ENCODE assay signal across 8 mouse cellular contexts in genomic region chr9:108067900-108068299, GRCm38 (mm10). TPM values are rescaled to one million over a fixed set of nuclear protein-coding genes. Genes with fewer than 3 reads are reported as not detected.
DNase-seq lines count a peak whose midpoint lies in the region; ATAC-seq lines count a peak whose summit lies in the region.

No protein-coding gene starts in this region.

- peaks cover 40% of the 10 kb centered on the region for H3K36me3 ChIP-seq in embryonic facial prominence, embryonic 14.5 days (ENCODE audit: control insufficient read depth, insufficient read depth, low read length)
- peaks cover 6% of the 10 kb centered on the region; the same call in 1 of the 2 replicates for H3K36me3 ChIP-seq in heart, embryonic 11.5 days (ENCODE audit: control insufficient read depth, insufficient read depth, low read length)
- H3K36me3 ChIP-seq in liver, embryonic 13.5 days, result peaks cover 99% of the 10 kb centered on the region
- H3K36me3 ChIP-seq in stomach, embryonic 14.5 days (ENCODE audit: control insufficient read depth, insufficient read depth, low read length), result peaks cover 20% of the 10 kb centered on the region

- WGBS in embryonic facial prominence, embryonic 14.5 days, result 17% methylated on average over 8 of the region's 8 CpGs
- 19% methylated on average over 8 of the region's 8 CpGs for WGBS in heart, embryonic 11.5 days (ENCODE audit: insufficient replicate concordance)
- 19% methylated on average over 8 of the region's 8 CpGs for WGBS in liver, embryonic 13.5 days (ENCODE audit: insufficient replicate concordance)
- 19% methylated on average over 8 of the region's 8 CpGs for WGBS in stomach, embryonic 14.5 days

- H3K27me3 ChIP-seq in embryonic facial prominence, embryonic 14.5 days (replicated peaks; ENCODE audit: control insufficient read depth, insufficient read depth, low read length), result no peaks in the 10 kb centered on the region
- no peaks in the 10 kb centered on the region for H3K27me3 ChIP-seq in heart, embryonic 11.5 days (ENCODE audit: control insufficient read depth, insufficient read depth, low read length)
- H3K27me3 ChIP-seq in liver, embryonic 13.5 days, result no peaks in the 10 kb centered on the region
- no peaks in the 10 kb centered on the region for H3K27me3 ChIP-seq in stomach, embryonic 14.5 days (ENCODE audit: control insufficient read depth, insufficient read depth, low read length)

- ATAC-seq in embryonic facial prominence, embryonic 14.5 days (ENCODE audit: low read depth), result peak; percentile 24; the same call in 1 of the 2 replicates
- peak; percentile 14; the same call in 1 of the 2 replicates for ATAC-seq in heart, embryonic 11.5 days (replicated peaks; ENCODE audit: insufficient number of reproducible peaks, low FRiP score, low TSS enrichment)
- ATAC-seq in liver, embryonic 13.5 days (ENCODE audit: low read depth), result peak; percentile 29
- peak; percentile 12; the same call in 1 of the 2 replicates for ATAC-seq in stomach, embryonic 14.5 days (ENCODE audit: insufficient number of reproducible peaks, insufficient read depth, low FRiP score, low read depth)

- H3K4me1 ChIP-seq in embryonic facial prominence, embryonic 14.5 days (ENCODE audit: control insufficient read depth, insufficient read depth, low read length), result no peaks in the 10 kb centered on the region
- peaks cover 12% of the 10 kb centered on the region for H3K4me1 ChIP-seq in heart, embryonic 11.5 days (ENCODE audit: control insufficient read depth, insufficient read depth, low read length)
- peaks cover 36% of the 10 kb centered on the region for H3K4me1 ChIP-seq in liver, embryonic 13.5 days (replicated peaks)
- 0 out of 2 replicates have a peak, but pooled peaks cover 4% of the 10 kb centered on the region for H3K4me1 ChIP-seq in stomach, embryonic 14.5 days (ENCODE audit: control insufficient read depth, insufficient read depth, low read length)

- DNase-seq in 416B (ENCODE audit: low read depth), result peak; percentile 89
- peak; percentile 89 for DNase-seq in adrenal gland, postnatal 14 days
- peak; percentile 82 for DNase-seq in embryonic facial prominence, embryonic 14.5 days (ENCODE audit: low spot score)
- DNase-seq in kidney, postnatal 14 days, result peak; percentile 87
- DNase-seq in liver, embryonic 13.5 days, result peak; percentile 78
- DNase-seq in neural tube, embryonic 10.5 days (ENCODE audit: extremely low spot score, low spot score), result peak; percentile 92

- H3K27ac ChIP-seq in embryonic facial prominence, embryonic 14.5 days (replicated peaks; ENCODE audit: low read depth, low read length), result no peak overlapping the region
- no peak overlapping the region for H3K27ac ChIP-seq in heart, embryonic 11.5 days (ENCODE audit: low read depth, low read length)
- H3K27ac ChIP-seq in liver, embryonic 13.5 days, result peak overlapping the region; percentile 32; the same call in 1 of the 2 replicates
- H3K27ac ChIP-seq in stomach, embryonic 14.5 days (ENCODE audit: low read length), result no peak overlapping the region

- H3K4me2 ChIP-seq in embryonic facial prominence, embryonic 14.5 days (ENCODE audit: low read depth, low read length), result no peak overlapping the region
- H3K4me2 ChIP-seq in heart, embryonic 11.5 days, result no peak overlapping the region
- no peak overlapping the region for H3K4me2 ChIP-seq in liver, embryonic 13.5 days
- H3K4me2 ChIP-seq in stomach, embryonic 14.5 days (replicated peaks; ENCODE audit: low read depth, low read length), result no peak overlapping the region

- no peak overlapping the region for H3K9ac ChIP-seq in embryonic facial prominence, embryonic 14.5 days (ENCODE audit: low read depth, low read length)
- 0 out of 2 replicates have a peak overlapping the region, but pooled peaks have one; percentile 43 for H3K9ac ChIP-seq in heart, embryonic 11.5 days (ENCODE audit: low read depth, low read length)
- H3K9ac ChIP-seq in liver, embryonic 13.5 days, result peak overlapping the region; percentile 16; the same call in 1 of the 2 replicates
- H3K9ac ChIP-seq in stomach, embryonic 14.5 days (replicated peaks; ENCODE audit: low read depth, low read length), result no peak overlapping the region

- no peak overlapping the region for H3K4me3 ChIP-seq in embryonic facial prominence, embryonic 14.5 days (ENCODE audit: low read depth, low read length)
- H3K4me3 ChIP-seq in heart, embryonic 11.5 days (ENCODE audit: low read depth, low read length), result no peak overlapping the region
- no peak overlapping the region for H3K4me3 ChIP-seq in liver, embryonic 13.5 days (replicated peaks)
- H3K4me3 ChIP-seq in stomach, embryonic 14.5 days (ENCODE audit: low read depth, low read length), result no peak overlapping the region

- H3K9me3 ChIP-seq in embryonic facial prominence, embryonic 14.5 days (ENCODE audit: control insufficient read depth, low read length), result no peaks in the 10 kb centered on the region
- no peaks in the 10 kb centered on the region for H3K9me3 ChIP-seq in heart, embryonic 11.5 days (replicated peaks; ENCODE audit: control insufficient read depth, low read length)
- H3K9me3 ChIP-seq in liver, embryonic 13.5 days (replicated peaks), result no peaks in the 10 kb centered on the region
- H3K9me3 ChIP-seq in stomach, embryonic 14.5 days (ENCODE audit: control insufficient read depth, low read depth, low read length), result no peaks in the 10 kb centered on the region

RNA-seq across cellular contexts. Expression of gene Mst1, which starts 12.3 kb away (rescaled TPM):
- total RNA-seq in adrenal gland, postnatal 14 days (2021), result 1.4 and 20.2 TPM in 2 replicates
- polyA plus RNA-seq in embryonic facial prominence, embryonic 14.5 days (2014; fragmentation: Nextera tagmentation; extraction: Ambion mirVana), result 0.89 and 1.5 TPM in 2 replicates
- polyA plus RNA-seq in heart, embryonic 11.5 days (2014; fragmentation: Nextera tagmentation; extraction: Ambion mirVana), result 1.4 and 1.8 TPM in 2 replicates
- 15.5 and 18.6 TPM in 2 replicates for polyA plus RNA-seq in liver, embryonic 13.5 days (2015; fragmentation: Nextera tagmentation; extraction: Ambion mirVana)
- polyA plus RNA-seq in stomach, embryonic 14.5 days (2014; fragmentation: Nextera tagmentation; extraction: Ambion mirVana), result 3.7 and 4.4 TPM in 2 replicates

RNA-seq across cellular contexts. Expression of gene Amigo3, which starts 14.9 kb away (rescaled TPM):
- 4.1 and 4.4 TPM in 2 replicates for total RNA-seq in adrenal gland, postnatal 14 days (2021)
- polyA plus RNA-seq in embryonic facial prominence, embryonic 14.5 days (2014; fragmentation: Nextera tagmentation; extraction: Ambion mirVana), result 4.1 and 4.6 TPM in 2 replicates
- polyA plus RNA-seq in heart, embryonic 11.5 days (2014; fragmentation: Nextera tagmentation; extraction: Ambion mirVana), result 1.1 and 1.9 TPM in 2 replicates
- polyA plus RNA-seq in liver, embryonic 13.5 days (2015; fragmentation: Nextera tagmentation; extraction: Ambion mirVana), result 1.2 and 1.4 TPM in 2 replicates
- 3.1 TPM in 2 replicates for polyA plus RNA-seq in stomach, embryonic 14.5 days (2014; fragmentation: Nextera tagmentation; extraction: Ambion mirVana)

RNA-seq across cellular contexts. Expression of gene Rnf123, which starts 15.2 kb away (rescaled TPM):
- total RNA-seq in adrenal gland, postnatal 14 days (2021), result 54.2 and 66.6 TPM in 2 replicates
- polyA plus RNA-seq in embryonic facial prominence, embryonic 14.5 days (2014; fragmentation: Nextera tagmentation; extraction: Ambion mirVana), result 22.9 and 30.2 TPM in 2 replicates
- polyA plus RNA-seq in heart, embryonic 11.5 days (2014; fragmentation: Nextera tagmentation; extraction: Ambion mirVana), result 23.4 and 27.2 TPM in 2 replicates
- polyA plus RNA-seq in liver, embryonic 13.5 days (2015; fragmentation: Nextera tagmentation; extraction: Ambion mirVana), result 80.8 and 88.0 TPM in 2 replicates
- polyA plus RNA-seq in stomach, embryonic 14.5 days (2014; fragmentation: Nextera tagmentation; extraction: Ambion mirVana), result 31.1 and 33.5 TPM in 2 replicates

RNA-seq across cellular contexts. Expression of gene Gmppb, which starts 18.9 kb away (rescaled TPM):
- total RNA-seq in adrenal gland, postnatal 14 days (2021), result 20.2 and 20.9 TPM in 2 replicates
- polyA plus RNA-seq in embryonic facial prominence, embryonic 14.5 days (2014; fragmentation: Nextera tagmentation; extraction: Ambion mirVana), result 36.6 and 37.0 TPM in 2 replicates
- 24.0 and 24.5 TPM in 2 replicates for polyA plus RNA-seq in heart, embryonic 11.5 days (2014; fragmentation: Nextera tagmentation; extraction: Ambion mirVana)
- polyA plus RNA-seq in liver, embryonic 13.5 days (2015; fragmentation: Nextera tagmentation; extraction: Ambion mirVana), result 21.0 TPM in 2 replicates
- 21.4 and 26.6 TPM in 2 replicates for polyA plus RNA-seq in stomach, embryonic 14.5 days (2014; fragmentation: Nextera tagmentation; extraction: Ambion mirVana)

RNA-seq across cellular contexts. Expression of gene Apeh, which starts 26.5 kb away (rescaled TPM):
- total RNA-seq in adrenal gland, postnatal 14 days (2021), result 76.2 and 76.5 TPM in 2 replicates
- 39.9 and 48.6 TPM in 2 replicates for polyA plus RNA-seq in embryonic facial prominence, embryonic 14.5 days (2014; fragmentation: Nextera tagmentation; extraction: Ambion mirVana)
- 64.5 and 70.7 TPM in 2 replicates for polyA plus RNA-seq in heart, embryonic 11.5 days (2014; fragmentation: Nextera tagmentation; extraction: Ambion mirVana)
- 176 and 195 TPM in 2 replicates for polyA plus RNA-seq in liver, embryonic 13.5 days (2015; fragmentation: Nextera tagmentation; extraction: Ambion mirVana)
- 52.2 and 58.0 TPM in 2 replicates for polyA plus RNA-seq in stomach, embryonic 14.5 days (2014; fragmentation: Nextera tagmentation; extraction: Ambion mirVana)

Comparison
In these comparisons a context has a peak if more than half of its experiments do, and no peak if none do; other contexts are left out.
1. H3K9ac ChIP-seq: peak in heart, embryonic 11.5 days (single experiment) and liver, embryonic 13.5 days (single experiment); none in embryonic facial prominence, embryonic 14.5 days (single experiment) and stomach, embryonic 14.5 days (single experiment).
2. Peak in every context shown above with its lines, with median percentiles within 50 percentile points of each other: DNase-seq and ATAC-seq.